Mouse (Mus musculus) bone marrow, adult 2 months (tissue): ENCODE results near the gene Myoc. TPM values are rescaled to one million over a fixed set of nuclear protein-coding genes. Genes with fewer than 3 reads are reported as not detected.

Source experiments
- H3K27ac ChIP-seq: fragments of 200-500 bp; 2 replicates; pipeline ENCODE4 v1.5.1; 2012; ENCODE audit warnings: low read depth, mild to moderate bottlenecking, control low read depth, inconsistent platforms, low read length; ENCODE audit not compliant: control insufficient read depth, poor library complexity, insufficient read depth
- H3K4me1 ChIP-seq: fragments of 200-500 bp; 2 replicates; pipeline ENCODE4 v1.6.1; 2011; ENCODE audit warnings: low read length; ENCODE audit not compliant: control insufficient read depth, insufficient read depth
- H3K4me3 ChIP-seq: fragments of 200-500 bp; replicated peaks from 2 replicates; pipeline ENCODE3; 2011; ENCODE audit warnings: mild to moderate bottlenecking, low read depth, low read length, control low read depth; ENCODE audit not compliant: control insufficient read depth
- CTCF ChIP-seq: fragments of 200-500 bp; IDR thresholded peaks from 2 replicates; pipeline ENCODE4 v1.5.1; 2011; ENCODE audit warnings: low read length, control low read depth; ENCODE audit not compliant: control insufficient read depth, insufficient read depth
- POLR2A ChIP-seq: fragments of 200-500 bp; IDR thresholded peaks from 2 replicates; pipeline ENCODE4 v1.6.1; 2011; ENCODE audit warnings: low read depth, mild to moderate bottlenecking, control low read depth, low read length, borderline replicate concordance; ENCODE audit not compliant: control insufficient read depth
- WGBS: fragments of 180-500 bp; shearing (Covaris S2); methylation state at CpG from one replicate; pipeline ENCODE4 v1.1.7; 2018; 5-methylcytosine and 5-hydroxymethylcytosine counted together
- polyA plus RNA-seq: library from polyadenylated mRNA; stranded (reverse); fragments of >200 nt; gene quantifications from 2 replicates; pipeline ENCODE4 v1.2.4, GENCODE M21; 2011; ENCODE audit warnings: low replicate concordance; ENCODE audit not compliant: missing spikeins, insufficient read depth, insufficient read length

Myoc gene
- 0.72 TPM in 1 of 2 replicates, not detected in the other for polyA plus RNA-seq

- 79% methylated on average over 10 of the region's 10 CpGs for WGBS
- H3K4me1 ChIP-seq = no peaks in the 10 kb centered on the region
Measured at GRCm38 (mm10) chr1:162639051-162639750, at the start of gene Myoc. TSS of gene Myoc (plus strand) at chr1:162639155.

GRCm38 (mm10) chr1:162589443-162589842 is 49.5 kb upstream of the Myoc start:
- TF ChIP-seq POLR2A = no peak
- no peak for TF ChIP-seq CTCF
- Histone ChIP-seq H3K27ac (no peak overlapping the region), H3K4me1 (no peaks in the 10 kb centered on the region), H3K4me3 (no peak overlapping the region)
- WGBS = 86% methylated on average over 9 of the region's 9 CpGs

More at GRCm38 (mm10) chr1:162639051-162639750, at the start of gene Myoc:
- TF ChIP-seq POLR2A (no peak), CTCF (no peak)
- no peak within 1 kb of the TSS for H3K27ac ChIP-seq
- H3K4me3 ChIP-seq = no peak within 1 kb of the TSS

- WGBS = 70% methylated on average over 8 of the region's 8 CpGs
- Histone ChIP-seq H3K4me1 (no peaks in the 10 kb centered on the region), H3K27ac (no peak overlapping the region), H3K4me3 (no peak overlapping the region)
- no peak for TF ChIP-seq POLR2A
- no peak for TF ChIP-seq CTCF
Measured at GRCm38 (mm10) chr1:162590415-162590997, 48.4 kb upstream of the Myoc start.

GRCm38 (mm10) chr1:162597379-162598102 is 41.4 kb upstream of the Myoc start:
- TF ChIP-seq CTCF (no peak), POLR2A (no peak)
- Histone ChIP-seq H3K4me1 (no peaks in the 10 kb centered on the region), H3K27ac (no peak overlapping the region), H3K4me3 (no peak overlapping the region)
- 66% methylated on average over 3 of the region's 3 CpGs for WGBS

- Histone ChIP-seq H3K4me3 (no peak overlapping the region), H3K4me1 (no peaks in the 10 kb centered on the region), H3K27ac (no peak overlapping the region)
- no peak for TF ChIP-seq CTCF
- no peak for TF ChIP-seq POLR2A
- WGBS = 83% methylated on average over 5 of the region's 5 CpGs
Measured at GRCm38 (mm10) chr1:162599617-162600016, 39.3 kb upstream of the Myoc start.

- no peak overlapping the region for H3K27ac ChIP-seq
- 83% methylated on average over 4 of the region's 4 CpGs for WGBS
- H3K4me3 ChIP-seq = no peak overlapping the region
- no peak for TF ChIP-seq POLR2A
- TF ChIP-seq CTCF = no peak
- H3K4me1 ChIP-seq = no peaks in the 10 kb centered on the region
Measured at GRCm38 (mm10) chr1:162601288-162601687, 37.7 kb upstream of the Myoc start.

GRCm38 (mm10) chr1:162608127-162608526 is 30.8 kb upstream of the Myoc start:
- H3K4me3 ChIP-seq = no peak overlapping the region
- TF ChIP-seq CTCF (no peak), POLR2A (no peak)
- H3K27ac ChIP-seq = no peak overlapping the region
- 80% methylated on average over 1 of the region's 1 CpGs for WGBS
- no peaks in the 10 kb centered on the region for H3K4me1 ChIP-seq

GRCm38 (mm10) chr1:162609633-162610250 is 29.2 kb upstream of the Myoc start:
- 67% methylated on average over 9 of the region's 9 CpGs for WGBS
- no peaks in the 10 kb centered on the region for H3K4me1 ChIP-seq
- no peak overlapping the region for H3K4me3 ChIP-seq
- TF ChIP-seq POLR2A (no peak), CTCF (no peak)
- H3K27ac ChIP-seq = no peak overlapping the region
